Mouse (Mus musculus) testis, postnatal 14 days (tissue): ENCODE data around the gene Ncapg.
"Not testable (repeated sequence)": the region's sequence is repeated elsewhere in the genome, so short reads cannot be mapped to it uniquely, and the experiment has no call there.

Source experiments
- DNase-seq: peaks from one replicate; pipeline ENCODE4 v3.0.0; 2021; ENCODE audit warnings: low spot score

Ncapg gene

DNA sequence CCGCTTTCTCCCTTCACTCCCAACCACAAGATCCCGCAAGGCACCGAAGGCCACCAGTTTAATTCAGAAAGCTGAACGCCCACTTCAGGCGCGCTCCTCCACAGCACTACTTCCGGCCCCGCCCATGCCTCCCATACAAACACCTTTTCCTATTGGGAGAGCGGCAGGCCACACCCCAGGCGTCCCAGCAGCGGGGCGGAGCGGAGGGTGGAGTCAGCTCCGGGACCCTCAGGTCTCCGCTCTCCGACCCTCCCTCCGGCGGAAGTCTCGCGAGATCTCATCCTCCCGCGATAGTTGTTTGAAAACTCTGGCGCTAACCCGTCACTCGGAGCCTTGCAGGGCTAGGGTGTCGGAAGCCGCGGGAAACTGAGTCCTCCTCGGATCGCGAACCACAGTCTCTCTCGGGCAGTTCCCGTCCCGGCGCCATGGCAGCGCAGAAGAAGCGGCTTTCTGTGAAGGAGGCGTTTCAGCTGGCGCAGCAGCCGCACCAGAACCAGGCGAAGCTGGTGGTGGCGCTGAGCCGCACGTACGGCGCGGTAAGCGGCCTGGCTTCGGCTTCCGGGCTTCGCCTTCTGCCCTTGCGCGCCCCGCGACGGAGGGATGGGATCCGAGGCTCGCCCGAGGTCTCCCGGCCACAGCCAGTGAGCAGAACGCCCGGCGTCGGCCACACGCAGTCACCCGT lies at the start of gene Ncapg:
TSS of gene Ncapg (plus strand) at position 322 of the 682 bp plus-strand sequence.
- peak; percentile 100 for DNase-seq

DNA sequence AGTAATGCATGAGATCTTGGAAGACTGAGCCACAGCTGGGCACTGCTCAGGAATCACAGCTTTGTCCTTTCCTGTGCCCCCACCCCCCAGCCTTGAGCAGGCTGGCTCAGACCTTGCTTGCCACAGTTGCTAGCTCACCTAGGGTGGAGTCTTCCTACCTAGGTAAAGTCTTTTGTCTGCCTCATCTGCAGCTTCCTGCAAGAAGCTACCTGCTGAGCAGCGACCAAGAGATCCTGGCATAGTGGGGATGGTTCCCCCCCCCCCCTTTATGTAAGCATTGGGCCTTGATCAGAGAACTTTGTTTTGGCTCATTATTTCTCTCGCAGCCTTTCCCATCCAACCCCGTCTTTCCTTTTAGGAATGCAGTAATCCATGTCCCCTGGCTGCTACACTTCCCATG lies 48.2 kb upstream of the Ncapg start:
- DNase-seq: no peak

DNA sequence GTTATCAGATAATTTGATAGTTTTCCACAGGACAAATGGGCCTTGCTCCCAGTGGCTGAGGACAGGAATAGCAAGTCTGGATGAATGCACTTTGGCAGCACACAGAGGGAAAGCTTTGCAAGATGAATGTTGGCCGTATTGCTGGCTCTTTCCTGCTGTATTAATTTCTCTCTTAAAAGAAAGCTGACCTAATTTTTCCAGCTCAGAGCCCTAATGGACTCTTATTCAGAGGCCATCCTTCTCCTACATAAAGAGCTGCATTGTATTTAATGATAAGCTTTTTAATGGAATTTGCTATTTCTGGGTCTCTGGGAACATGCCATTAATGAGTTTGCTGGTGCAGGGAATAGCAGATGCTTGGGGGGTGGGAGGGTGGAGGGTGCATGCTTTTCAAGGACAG lies 41.9 kb upstream of the Ncapg start:
- DNase-seq: no peak

DNA sequence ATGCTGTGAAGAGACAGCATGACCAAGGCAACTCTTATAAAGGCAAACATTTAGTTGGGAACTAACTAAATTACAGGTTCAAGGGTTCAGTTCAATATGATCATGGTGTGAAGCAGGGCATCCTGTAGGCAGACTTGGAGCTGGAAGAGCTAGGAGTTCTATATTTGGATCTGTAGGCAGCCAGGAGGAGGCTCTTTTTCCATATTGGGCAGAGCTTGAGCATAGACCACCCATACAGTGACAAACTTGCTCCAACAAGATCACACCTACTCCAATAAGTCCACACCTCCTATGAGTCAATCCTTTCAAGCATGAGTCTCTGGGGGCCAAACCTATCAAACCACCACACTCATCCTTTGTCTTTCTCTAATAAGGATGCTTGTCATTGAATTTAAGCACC lies 40.2 kb upstream of the Ncapg start:
- DNase-seq: no peak

DNA sequence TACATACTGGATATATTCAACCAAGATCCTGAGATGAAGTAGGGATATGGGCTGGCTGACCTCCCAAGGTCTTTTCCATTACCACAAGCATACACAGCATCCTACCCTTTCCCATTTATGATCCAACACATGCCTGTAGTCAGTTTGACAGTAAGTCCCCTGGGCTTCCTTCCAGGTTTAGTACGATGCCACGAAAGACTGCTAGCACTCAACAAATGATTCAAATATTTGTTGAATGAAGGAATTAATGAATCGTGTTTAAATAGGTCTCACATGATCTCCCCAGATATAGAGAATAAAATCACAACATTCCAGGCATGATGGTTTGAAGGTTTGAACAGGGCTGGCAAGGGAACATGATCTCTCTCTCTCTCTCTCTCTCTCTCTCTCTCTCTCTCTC lies 31.3 kb upstream of the Ncapg start:
- DNase-seq: no peak

DNA sequence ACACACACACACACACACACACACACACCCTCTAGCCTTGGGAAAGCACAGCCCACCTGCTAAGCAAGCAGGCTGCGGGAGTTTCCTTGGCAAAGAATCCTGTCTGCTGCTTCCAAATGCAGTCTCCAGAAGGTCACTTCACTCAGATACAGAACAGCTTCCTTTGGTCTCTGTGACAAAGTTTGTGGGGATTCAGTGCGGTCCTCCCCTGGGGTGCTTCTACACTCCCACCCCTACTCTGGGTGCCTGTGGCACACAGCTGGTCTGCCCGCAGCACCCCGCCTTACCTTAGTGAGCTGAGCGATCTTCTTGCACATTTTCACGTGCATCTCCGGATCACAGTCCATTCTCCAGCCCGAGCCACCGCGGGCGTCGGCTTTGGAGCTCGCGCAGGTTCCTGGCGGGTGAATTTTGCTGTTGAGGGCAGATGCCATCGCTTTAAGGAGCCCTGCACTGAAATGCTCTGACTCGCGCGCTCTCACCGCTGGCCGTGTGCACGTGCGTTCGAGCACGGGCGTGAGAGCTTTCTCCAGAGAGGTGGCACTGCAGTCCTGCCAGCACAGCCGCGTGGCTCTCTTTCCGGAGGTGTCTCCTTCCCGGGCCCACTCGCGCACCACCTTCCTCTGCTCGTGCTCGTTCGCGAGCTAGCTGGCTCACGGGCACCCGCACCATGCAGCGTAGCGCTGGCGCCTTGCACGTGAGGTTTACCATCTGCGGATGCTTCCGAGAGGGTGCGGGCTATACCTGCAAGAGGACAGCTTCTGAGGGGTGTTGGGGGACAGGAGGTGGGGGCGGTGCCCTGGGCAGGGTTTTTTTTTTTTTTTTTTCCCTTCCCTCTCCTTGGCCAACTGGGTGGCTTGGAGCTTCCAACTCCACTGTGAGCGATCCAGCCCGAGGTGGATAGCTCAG lies 30.7 kb upstream of the Ncapg start, which contains the start of gene Fam184b:
TSS of gene Fam184b (minus strand) at position 809 of the 909 bp plus-strand sequence.
- peak; percentile 61 for DNase-seq

DNA sequence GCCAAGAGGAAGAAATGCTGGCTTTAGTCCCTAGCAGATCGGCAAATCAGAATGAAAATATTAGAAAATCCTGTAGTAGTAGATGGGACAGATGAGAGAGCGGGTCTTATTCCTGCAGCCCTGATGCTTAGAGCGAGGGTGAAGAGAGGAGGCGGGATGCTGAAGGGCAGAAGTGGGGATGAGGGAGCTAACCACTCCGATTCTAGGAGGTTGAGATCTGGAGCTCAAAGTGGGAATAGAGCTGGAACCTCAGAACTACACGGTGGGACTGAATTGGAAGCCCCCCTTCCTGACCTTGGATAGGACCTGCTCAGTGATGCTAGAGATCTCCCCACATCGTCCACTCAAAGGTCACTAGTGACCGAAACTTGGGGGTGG lies 30.0 kb upstream of the Ncapg start:
- DNase-seq: no peak

DNA sequence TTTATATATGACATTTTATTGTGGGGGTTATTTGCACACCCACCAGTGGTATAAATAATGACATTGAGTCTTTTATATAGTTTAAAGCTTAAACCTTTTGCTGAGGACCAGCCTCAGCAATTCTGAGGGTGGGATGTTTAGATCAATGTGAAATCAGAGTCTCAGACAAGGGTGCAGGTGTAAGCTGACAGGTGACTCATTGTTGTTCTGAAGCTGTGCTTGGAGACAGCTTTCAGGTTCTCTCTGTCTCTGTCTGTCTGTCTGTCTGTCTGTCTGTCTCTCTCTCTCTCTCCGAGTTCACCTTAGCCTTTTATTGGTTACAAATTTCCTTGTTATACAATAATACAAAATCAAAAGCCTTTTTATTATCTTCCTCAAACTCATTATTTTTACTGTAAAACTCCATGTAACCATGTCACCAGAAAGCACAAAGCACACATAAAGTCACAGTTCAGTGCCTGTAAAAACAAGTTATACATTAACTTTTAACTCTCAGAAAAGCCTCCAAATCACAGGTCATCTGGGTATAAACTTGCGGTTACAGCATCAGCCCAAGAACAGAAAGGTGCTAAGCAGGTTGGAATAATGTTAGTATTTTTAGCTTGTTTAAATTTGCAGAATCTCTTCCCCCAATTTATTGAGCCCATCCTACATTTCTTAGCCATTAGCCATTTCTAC lies 18.6 kb upstream of the Ncapg start:
- DNase-seq: no peak

DNA sequence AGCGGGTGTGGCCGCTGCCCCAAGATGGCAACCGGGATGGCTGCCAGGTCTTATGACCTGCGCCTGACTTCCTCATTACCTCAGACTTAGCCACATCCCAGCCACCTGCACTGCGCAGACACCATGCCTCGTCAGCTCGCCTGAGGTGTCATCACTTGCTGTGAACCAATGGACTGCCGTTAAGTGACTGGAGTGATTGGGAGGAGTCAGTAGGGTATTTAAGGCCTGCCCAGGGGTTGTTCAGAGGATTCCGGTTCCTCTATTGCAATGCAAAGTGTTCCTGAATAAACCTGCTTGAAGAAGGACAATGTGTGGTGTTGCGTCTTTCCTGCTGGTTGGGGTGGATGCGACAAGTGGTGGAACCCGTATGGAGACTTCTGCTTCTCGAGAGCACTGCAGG lies 11.3 kb upstream of the Ncapg start:
- DNase-seq: not testable (repeated sequence)

DNA sequence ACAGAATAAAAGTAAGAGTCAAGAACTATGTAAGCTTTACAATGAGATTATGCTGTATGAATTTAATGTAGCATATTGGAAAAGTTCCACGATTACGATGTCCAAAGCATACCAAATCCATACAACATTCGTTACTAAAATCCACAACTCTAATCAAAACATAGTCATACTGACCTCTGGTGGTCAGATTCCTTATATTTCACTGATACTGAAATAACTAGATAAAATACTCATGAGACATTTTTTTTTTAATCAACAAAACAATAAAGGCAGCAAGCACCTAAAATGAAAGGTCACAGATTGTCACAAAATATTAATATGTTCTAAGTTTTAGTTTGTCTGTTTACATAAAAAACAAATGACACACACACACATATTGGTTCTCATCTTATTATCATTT lies 1.4 kb upstream of the Ncapg start:
- no peak for DNase-seq

DNA sequence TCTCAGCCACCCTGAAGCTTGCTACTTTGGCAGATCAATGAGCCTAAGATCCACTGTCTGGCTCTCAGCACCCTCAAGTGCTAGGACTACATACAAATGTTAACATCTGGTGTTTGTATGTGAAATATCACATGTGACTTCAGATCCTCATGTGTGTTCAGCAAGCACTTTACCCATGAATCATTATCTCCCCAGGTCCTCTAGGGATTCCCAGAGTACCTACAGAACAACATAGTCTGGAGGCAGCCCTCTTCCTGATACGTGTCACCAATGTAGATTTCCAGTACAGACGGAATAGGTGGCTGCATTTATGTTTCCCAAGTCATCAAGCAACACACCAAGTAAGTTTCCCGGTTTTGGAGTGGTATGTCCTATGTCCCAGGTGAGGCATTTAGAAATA lies 888 bp upstream of the Ncapg start:
- DNase-seq: no peak

DNA sequence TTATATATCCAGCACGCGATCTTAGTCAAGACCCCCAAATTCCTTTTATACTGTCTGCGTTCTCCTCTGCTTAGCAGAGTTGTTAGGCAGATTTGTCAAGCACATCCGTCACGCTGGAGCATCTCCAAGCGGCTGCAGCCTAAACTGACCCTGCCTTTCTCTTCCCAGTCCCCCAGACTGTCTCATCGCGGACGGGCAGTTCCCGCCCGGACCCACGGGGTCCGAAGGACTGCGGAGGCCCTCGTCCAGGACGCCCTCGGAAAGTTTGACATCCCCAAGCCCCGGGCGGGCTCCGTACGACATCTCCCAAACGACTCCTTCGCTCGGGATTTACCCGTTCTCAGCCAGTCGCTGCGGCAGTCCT lies 503 bp upstream of the Ncapg start:
- no peak for DNase-seq

DNA sequence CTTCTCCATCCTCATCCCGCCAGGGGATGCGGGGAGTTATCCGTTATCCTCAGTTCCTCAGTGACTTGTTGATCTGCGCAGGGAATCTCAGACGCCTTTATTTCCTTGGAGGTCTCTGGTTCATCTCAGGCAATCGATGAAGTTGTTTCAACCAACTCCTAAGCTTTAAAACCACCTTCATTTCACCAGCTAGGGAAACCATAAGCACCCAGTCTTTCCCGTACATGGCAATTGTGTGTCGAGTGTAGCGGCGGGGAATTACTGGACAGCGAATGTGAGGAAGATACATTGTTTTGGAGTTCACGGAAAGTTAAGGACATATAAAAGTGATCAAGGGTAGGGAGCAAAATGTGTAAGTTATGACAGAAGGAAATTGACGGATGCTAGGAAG lies 556 bp downstream of the Ncapg start:
- no peak for DNase-seq

DNA sequence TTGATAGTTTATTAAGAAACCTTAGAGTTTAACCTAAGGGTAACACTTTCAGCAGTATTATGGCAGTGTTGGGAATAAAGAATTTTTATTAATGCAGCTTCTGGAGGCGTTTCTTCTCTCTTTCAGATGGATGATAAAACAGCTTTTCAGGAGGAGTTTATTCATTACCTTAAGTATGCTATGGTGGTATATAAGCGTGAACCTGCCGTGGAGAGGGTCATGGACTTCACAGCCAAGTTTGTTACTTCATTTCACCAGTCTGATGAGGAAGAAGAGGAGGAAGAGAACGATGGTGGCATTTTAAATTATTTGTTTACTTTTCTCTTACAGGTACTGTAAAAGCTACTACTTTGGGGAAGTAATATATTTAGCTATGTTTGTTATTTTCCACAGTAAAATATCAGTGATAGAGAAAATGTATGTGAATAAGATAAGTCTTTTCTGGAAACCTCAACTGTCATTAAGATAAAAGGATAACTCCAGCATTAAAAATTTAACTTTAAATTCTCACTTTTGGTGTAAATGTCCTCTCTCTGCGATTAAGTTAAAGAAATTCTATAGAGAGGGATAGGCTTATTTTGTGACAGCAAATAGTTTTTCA lies 1.3 kb downstream of the Ncapg start:
- DNase-seq: no peak

DNA sequence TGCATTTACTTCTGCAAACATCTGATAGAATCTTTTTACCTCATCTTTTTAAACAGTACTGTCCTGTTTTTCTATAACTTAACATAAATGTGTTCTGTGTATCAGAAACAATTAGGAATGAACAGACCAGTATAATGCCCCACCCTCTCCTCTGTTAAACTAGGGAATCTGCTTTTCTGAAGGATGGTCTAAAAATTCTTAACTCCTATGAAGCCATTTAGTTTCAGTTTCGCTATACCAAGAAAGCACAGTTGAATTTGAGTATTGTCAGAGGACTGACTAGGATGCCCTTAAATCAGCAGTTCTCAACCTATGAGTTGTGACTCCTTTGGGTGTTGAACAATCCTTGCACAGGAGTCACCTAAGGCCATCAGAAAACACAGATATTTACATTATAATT lies 5.3 kb downstream of the Ncapg start:
- DNase-seq: no peak

DNA sequence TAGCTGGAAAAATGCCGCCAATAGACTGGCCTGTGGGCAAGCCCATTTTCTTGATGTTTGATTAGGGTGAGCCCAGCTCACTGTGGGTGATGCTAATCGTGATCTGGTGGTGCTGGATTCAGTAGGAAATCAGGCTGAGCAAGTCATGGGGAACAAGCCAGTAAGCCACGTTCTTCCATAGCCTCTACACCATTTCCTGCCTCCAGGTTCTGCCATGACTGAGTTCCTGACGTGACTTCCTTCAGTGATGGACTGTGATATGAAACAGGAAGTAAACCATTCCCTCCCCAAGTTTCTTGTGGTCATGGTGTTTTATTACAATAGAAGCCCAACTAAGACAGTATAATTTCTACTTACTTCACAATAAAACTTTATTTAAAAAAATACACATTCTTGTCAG lies 7.9 kb downstream of the Ncapg start:
- no peak for DNase-seq

DNA sequence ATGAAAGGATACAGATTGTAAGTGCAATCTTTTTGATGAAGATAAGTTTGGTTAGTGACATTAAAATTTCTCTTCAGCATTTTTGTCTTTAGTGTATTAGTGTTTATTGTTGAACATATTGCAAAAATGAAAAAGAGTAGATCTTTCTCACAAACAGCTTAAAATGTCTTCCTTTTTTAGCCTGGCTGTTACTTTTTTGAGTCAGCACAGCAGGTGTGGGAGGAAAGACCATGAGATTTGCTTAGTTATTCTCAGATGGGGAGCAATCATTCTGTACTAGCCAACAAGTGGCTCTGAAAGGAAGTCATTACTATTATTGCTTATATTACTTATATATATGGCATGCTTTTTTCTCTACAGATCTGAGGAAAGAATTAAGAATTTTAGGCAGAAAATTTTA lies 10.2 kb downstream of the Ncapg start:
- no peak for DNase-seq

DNA sequence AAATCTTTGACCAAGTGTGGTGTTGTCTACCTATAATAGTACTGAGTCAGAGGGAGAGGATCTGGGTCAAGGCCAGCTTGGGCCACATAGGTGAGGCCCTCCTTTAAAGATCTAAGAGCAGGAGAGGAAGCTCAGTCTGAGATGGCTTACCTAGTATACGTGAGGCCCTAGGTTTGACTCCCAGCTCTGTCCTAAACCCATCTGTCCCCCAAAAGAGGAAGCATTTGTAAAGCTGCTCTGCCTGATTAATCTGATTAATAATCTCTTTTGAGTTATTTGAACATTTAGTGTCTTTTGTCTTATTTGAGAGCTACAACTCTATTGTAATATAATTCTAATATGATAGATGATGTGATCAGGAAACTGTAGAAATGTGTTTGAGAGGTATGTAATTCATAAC lies 13.7 kb downstream of the Ncapg start:
- DNase-seq: no peak

DNA sequence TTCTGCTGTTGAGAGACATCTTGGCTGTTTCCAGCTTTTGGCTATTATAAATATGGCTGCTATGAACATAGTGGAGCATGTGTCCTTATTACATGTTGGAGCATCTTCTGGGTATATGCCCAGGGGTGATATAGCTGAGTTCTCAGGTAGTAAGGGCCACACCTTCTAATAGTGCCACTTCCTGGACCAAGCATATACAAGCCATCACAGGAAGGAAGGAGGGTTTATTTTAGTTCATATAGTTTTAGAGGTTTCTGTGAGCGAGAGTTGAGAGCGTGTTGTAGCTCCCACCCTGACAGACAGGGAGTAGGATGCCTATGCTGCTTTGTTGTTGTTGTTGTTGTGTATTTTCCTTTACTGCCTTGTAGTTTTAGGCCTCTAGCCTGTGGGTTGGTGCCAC lies 15.5 kb downstream of the Ncapg start:
- no peak for DNase-seq

DNA sequence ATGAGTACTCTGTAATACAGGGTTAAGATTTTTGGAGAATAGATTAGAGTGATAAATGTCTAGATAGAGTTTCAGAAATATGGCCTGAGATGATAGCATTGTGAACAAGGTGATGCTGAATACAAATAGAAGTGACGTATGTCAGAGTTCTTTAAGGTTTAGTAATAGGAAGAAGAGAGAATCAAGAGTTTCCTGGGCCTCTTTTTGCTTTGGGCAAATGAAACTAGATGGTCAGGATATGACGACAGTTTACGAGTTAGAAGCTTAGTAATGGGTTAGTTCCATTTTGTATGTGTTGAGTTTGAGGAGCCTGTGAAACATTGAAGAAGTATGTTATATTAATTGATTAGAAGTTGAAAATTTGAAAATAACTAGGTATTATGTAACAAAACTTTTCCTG lies 16.5 kb downstream of the Ncapg start:
- no peak for DNase-seq

DNA sequence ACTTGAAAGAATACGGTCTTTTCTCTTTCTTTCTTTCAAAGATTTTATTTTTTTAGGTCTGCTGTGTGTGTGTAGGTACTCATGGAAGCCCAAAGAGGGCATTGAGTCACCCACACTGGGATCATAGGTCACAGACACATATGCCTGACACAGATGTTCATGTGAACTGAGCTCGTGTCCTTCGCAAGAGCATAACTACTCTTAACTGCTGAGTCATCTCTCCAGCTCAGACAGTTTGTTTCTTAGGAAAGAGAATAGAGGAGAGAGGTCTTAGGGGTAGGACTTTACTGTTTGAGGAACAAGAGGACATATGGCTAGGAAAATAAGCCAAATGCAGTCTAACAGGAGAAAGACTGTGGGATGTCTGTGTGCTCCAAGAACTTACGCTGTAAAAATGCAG lies 19.4 kb downstream of the Ncapg start:
- DNase-seq: no peak

DNA sequence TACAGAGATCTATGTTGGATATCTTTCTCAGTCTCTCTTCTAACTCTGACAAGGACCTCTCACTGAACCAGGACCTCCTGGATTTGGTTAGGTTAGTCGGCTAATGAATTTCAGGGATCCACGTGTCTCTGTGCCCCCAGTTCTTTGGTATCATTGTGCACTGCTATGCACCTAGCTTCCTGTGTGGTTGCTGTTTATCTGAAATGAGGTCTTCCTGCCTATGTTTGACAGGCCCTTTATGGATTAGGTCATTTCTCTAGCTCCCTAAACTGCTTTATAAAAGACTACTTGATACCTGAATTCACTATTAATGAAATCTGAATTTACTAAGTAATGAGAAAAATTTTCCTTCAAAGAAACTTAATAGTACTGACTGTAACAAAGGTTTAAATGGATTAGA lies 21.1 kb downstream of the Ncapg start:
- DNase-seq: no peak

DNA sequence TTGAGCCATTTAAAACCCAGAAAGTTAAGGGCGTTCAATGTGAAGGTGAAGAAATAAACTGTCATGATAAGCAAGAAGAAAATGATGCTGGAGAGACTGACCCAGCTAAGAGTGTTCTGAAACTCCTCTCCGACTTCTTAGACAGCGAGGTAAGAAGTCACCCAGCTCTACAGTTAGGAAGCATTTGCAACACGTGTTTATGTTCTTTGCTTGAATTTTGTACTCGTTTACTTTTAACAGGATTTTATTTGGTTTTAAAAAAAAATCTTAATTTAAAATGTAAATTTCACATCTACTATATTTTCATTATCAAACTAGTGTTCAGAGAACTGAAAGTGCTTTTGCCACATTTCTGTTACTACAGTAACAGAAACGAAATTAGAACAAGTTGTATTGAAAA lies 22.0 kb downstream of the Ncapg start:
- no peak for DNase-seq
